Mouse (Mus musculus) kidney, adult 2 months (tissue): ENCODE measurements at regions not wholly inside any gene's neighbourhood (a gene's known extent, or its start where the extent isn't known, plus 50 kb on each side); places are given as distances from the start of the nearest gene placed in this dataset.

Source experiments
- DNase-seq: peaks from one replicate; pipeline ENCODE4 v3.0.0; 2021
- H3K27ac ChIP-seq: fragments of 200-500 bp; 2 replicates; pipeline ENCODE4 v1.5.1; 2012; ENCODE audit warnings: low read depth, low read length, control low read depth, inconsistent platforms; ENCODE audit not compliant: insufficient read depth
- H3K27me3 ChIP-seq: fragments of 200-500 bp; replicated peaks from 2 replicates; pipeline ENCODE4 v1.6.1; 2012; ENCODE audit warnings: mild to moderate bottlenecking, moderate library complexity, low read length, inconsistent platforms; ENCODE audit not compliant: control insufficient read depth, insufficient read depth
- H3K36me3 ChIP-seq: fragments of 200-500 bp; 2 replicates; pipeline ENCODE4 v1.6.1; 2012; ENCODE audit warnings: mild to moderate bottlenecking, moderate library complexity, low read length, inconsistent platforms; ENCODE audit not compliant: control insufficient read depth, insufficient read depth
- H3K4me1 ChIP-seq: fragments of 200-500 bp; 2 replicates; pipeline ENCODE4 v1.6.1; 2011; ENCODE audit warnings: low read length; ENCODE audit not compliant: control insufficient read depth, insufficient read depth
- H3K4me3 ChIP-seq: fragments of 200-500 bp; 2 replicates; pipeline ENCODE4 v1.5.1; 2011; ENCODE audit warnings: mild to moderate bottlenecking, low read depth, low read length, control low read depth; ENCODE audit not compliant: insufficient read depth
- CTCF ChIP-seq: fragments of 200-500 bp; conservative IDR thresholded peaks from 2 replicates; pipeline ENCODE4 v1.5.1; 2011; ENCODE audit warnings: low read depth, mild to moderate bottlenecking, control low read depth, low read length, moderate library complexity, mixed read lengths; ENCODE audit not compliant: insufficient read depth, insufficient read length
- POLR2A ChIP-seq: fragments of 200-500 bp; IDR thresholded peaks from one replicate; pipeline ENCODE4 v1.6.1; 2011; ENCODE audit warnings: low read depth, low read length, control low read depth
- WGBS: fragments of 180-500 bp; shearing (Covaris S2); methylation state at CpG from one replicate; pipeline ENCODE4 v1.1.7; 2018; 5-methylcytosine and 5-hydroxymethylcytosine counted together

GRCm38 (mm10) chr2:179007766-179008165, 434.5 kb upstream of the Cdh4 start:
- WGBS, result 67% methylated on average over 6 of the region's 6 CpGs
- no peak overlapping the region for H3K27ac ChIP-seq
- H3K4me1 ChIP-seq, result no peaks in the 10 kb centered on the region

GRCm38 (mm10) chr2:179013891-179014593, 428.2 kb upstream of the Cdh4 start:
- H3K4me1 ChIP-seq, result no peaks in the 10 kb centered on the region
- H3K36me3 ChIP-seq, result no peaks in the 10 kb centered on the region
- no peaks in the 10 kb centered on the region for H3K27me3 ChIP-seq
- TF ChIP-seq POLR2A, result no peak
- TF ChIP-seq CTCF, result no peak
- no peak overlapping the region for H3K4me3 ChIP-seq
- H3K27ac ChIP-seq, result no peak overlapping the region
- WGBS, result 38% methylated on average over 6 of the region's 6 CpGs
- DNase-seq, result no peak

More at GRCm38 (mm10) chr2:179007766-179008165, 434.5 kb upstream of the Cdh4 start:
- TF ChIP-seq POLR2A (no peak), CTCF (no peak)
- Histone ChIP-seq H3K4me3 (no peak overlapping the region), H3K27me3 (no peaks in the 10 kb centered on the region), H3K36me3 (no peaks in the 10 kb centered on the region)
- DNase-seq, result no peak

GRCm38 (mm10) chr2:179022675-179023194, 419.5 kb upstream of the Cdh4 start:
- no peak for DNase-seq
- Histone ChIP-seq H3K27me3 (no peaks in the 10 kb centered on the region), H3K4me3 (no peak overlapping the region), H3K4me1 (no peaks in the 10 kb centered on the region), H3K27ac (no peak overlapping the region), H3K36me3 (no peaks in the 10 kb centered on the region)
- WGBS, result 76% methylated on average over 5 of the region's 5 CpGs
- no peak for TF ChIP-seq CTCF
- TF ChIP-seq POLR2A, result no peak

GRCm38 (mm10) chr2:179024225-179024624, 418.0 kb upstream of the Cdh4 start:
- Histone ChIP-seq H3K36me3 (no peaks in the 10 kb centered on the region), H3K4me3 (no peak overlapping the region), H3K27ac (no peak overlapping the region), H3K4me1 (no peaks in the 10 kb centered on the region), H3K27me3 (no peaks in the 10 kb centered on the region)
- no peak for TF ChIP-seq CTCF
- TF ChIP-seq POLR2A, result no peak
- WGBS, result 36% methylated on average over 3 of the region's 3 CpGs
- DNase-seq, result no peak

- no peaks in the 10 kb centered on the region for H3K4me1 ChIP-seq
- H3K36me3 ChIP-seq, result no peaks in the 10 kb centered on the region
- no peak for DNase-seq
- TF ChIP-seq CTCF (no peak), POLR2A (no peak)
- H3K4me3 ChIP-seq, result no peak overlapping the region
- WGBS, result 77% methylated on average over 2 of the region's 2 CpGs
- H3K27me3 ChIP-seq, result no peaks in the 10 kb centered on the region
- no peak overlapping the region for H3K27ac ChIP-seq
Observed at GRCm38 (mm10) chr2:179033171-179033570, 409.1 kb upstream of the Cdh4 start.

- Histone ChIP-seq H3K4me3 (no peak overlapping the region), H3K36me3 (no peaks in the 10 kb centered on the region), H3K27ac (no peak overlapping the region), H3K27me3 (no peaks in the 10 kb centered on the region), H3K4me1 (no peaks in the 10 kb centered on the region)
- DNase-seq, result no peak
- 60% methylated on average over 6 of the region's 6 CpGs for WGBS
- no peak for TF ChIP-seq CTCF
Observed at GRCm38 (mm10) chr2:179035446-179035845, 406.8 kb upstream of the Cdh4 start.

- 42% methylated on average over 2 of the region's 2 CpGs for WGBS
- no peak for TF ChIP-seq POLR2A
- no peak for TF ChIP-seq CTCF
- H3K36me3 ChIP-seq, result no peaks in the 10 kb centered on the region
Observed at GRCm38 (mm10) chr2:179039697-179040096, 402.5 kb upstream of the Cdh4 start.

More at GRCm38 (mm10) chr2:179039697-179040096, 402.5 kb upstream of the Cdh4 start:
- DNase-seq, result no peak
- Histone ChIP-seq H3K27ac (no peak overlapping the region), H3K27me3 (no peaks in the 10 kb centered on the region), H3K4me3 (no peak overlapping the region), H3K4me1 (no peaks in the 10 kb centered on the region)
